Mouse (Mus musculus) erythroblast, adult 5-6 weeks (primary cell): ENCODE measurements at regions not wholly inside any gene's neighbourhood (a gene's known extent, or its start where the extent isn't known, plus 50 kb on each side); places are given as distances from the start of the nearest gene placed in this dataset.

Source experiments
- ATAC-seq: replicated peaks from 2 replicates; pipeline ENCODE4 v1.8.0; 2016; ENCODE audit warnings: moderate number of reproducible peaks, mild to moderate bottlenecking, moderate TSS enrichment, inconsistent platforms; ENCODE audit not compliant: poor library complexity, low FRiP score, severe bottlenecking

DNA sequence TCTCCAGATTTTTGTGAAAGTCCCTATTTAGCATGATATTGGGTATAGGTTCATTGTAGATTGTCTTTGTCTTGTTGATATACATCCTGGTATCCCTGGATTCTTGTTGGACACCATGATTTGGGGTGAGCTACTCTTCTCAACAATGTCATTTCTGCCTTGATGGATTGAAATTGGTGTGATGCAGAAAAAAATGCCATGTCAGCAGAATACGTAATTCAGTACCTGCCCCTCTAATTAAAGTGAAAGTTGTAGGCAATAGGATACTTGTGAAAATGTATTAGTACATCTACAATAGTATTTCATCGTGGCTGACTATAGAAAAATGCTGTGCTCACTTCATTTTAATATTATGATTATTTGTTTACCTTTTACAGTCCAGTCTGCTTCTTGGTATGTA lies 280.7 kb upstream of the Gm21293 start:
- ATAC-seq: no peak

- ATAC-seq: no peak
These were observed 278.9 kb upstream of the Gm21293 start for GRCm38 (mm10) chr10:103863909-103864308.

DNA sequence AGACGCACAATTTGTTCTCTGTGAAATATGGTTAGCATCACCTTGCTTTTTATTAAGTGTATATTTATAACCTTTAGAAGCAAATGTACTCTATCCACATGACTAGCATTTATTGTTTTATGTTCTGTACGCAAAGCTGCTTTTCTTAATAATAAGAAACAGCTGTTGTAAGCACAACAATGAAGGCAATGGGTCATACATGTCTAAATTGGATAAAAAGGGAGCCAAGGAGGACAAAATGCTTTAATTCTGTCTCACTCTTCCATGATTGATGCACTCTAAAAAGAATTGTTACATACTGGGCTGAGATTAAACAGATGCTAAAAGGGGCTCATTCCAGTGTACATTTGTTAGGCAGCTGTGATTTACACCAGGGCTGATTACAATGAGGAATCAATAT lies 232.7 kb upstream of the Gm21293 start:
- ATAC-seq: no peak

- no peak for ATAC-seq
These were observed 184.6 kb upstream of the Gm21293 start for GRCm38 (mm10) chr10:103958183-103958582.

GRCm38 (mm10) chr10:103976059-103976458 lies 166.7 kb upstream of the Gm21293 start:
- no peak for ATAC-seq

- ATAC-seq: no peak
These were observed 158.4 kb upstream of the Gm21293 start for GRCm38 (mm10) chr10:103984287-103984956.

- no peak for ATAC-seq
These were observed 123.2 kb upstream of the Gm21293 start for GRCm38 (mm10) chr10:104019540-104019939.

DNA sequence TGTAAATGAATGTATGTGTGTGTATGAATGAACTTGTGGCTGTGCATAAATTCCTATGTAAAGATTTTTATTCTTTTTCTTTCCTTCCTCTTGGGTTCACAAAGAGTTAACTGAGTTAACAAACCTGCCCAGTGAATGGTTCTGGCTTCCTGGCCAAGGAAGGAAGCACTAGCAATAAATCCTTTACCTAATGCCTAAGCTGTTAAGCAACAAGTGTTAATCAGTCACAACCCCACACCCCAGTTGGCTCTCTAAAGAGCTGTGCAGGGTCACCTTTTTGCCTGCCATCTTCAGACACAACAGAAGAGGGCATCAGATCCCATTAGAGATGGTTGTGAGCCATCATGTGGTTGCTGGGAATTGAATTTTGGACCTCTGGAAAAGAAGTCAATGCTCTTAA lies 121.2 kb upstream of the Gm21293 start:
- ATAC-seq: no peak

DNA sequence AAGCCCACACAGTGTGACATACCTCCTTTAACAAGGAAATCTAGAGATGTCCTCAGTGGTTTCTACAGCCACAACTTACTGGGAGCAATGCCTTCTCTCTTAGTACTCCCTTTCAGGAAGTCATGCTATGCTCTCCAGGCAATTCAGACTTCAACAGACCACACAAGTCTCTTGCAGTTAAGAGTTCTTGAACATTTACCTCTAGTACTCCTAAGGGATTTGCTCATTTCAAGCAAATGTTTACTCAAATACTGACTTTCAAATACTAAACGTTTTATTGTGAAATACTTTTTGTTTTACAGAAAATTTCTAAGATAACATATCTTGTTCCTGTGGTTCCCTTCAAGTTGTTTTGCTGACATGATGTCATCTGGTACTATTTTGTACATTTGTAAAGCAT lies 114.6 kb upstream of the Gm21293 start:
- no peak for ATAC-seq

GRCm38 (mm10) chr10:104032771-104033170 lies 110.0 kb upstream of the Gm21293 start:
- ATAC-seq: no peak

- ATAC-seq: peak; percentile 61; the same call in 1 of the 2 replicates
These were observed 100.9 kb upstream of the Gm21293 start for GRCm38 (mm10) chr10:104041729-104042386.

DNA sequence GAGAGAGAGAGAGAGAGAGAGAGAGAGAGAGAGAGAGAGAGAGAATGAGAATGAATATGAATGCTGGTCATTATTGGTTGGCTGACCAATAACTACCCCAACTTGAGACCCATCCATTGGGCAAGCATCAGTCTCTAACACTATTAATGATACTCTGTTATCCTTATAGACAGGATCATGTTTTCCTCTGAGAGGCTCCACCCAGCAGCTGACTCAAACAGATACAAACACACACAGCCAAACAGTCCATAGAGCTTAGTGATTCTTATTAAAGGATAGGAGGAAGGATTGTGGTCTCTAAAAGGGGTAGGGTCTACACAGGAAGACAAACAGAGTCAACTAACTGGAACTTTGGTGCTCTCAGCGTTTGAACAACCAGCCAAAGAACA lies 100.4 kb upstream of the Gm21293 start:
- peak; percentile 76 for ATAC-seq

GRCm38 (mm10) chr10:104043569-104043968 lies 99.2 kb upstream of the Gm21293 start:
- peak; percentile 70 for ATAC-seq
